10 mouse cellular contexts compared by ENCODE assay signal in genomic region chr8:44042572-44043355, GRCm38 (mm10).
"Had no signal": no experiment of that assay in that cellular context is flagged by ENCODE, and none has a peak within 500 bp of the region (broad histone marks: within the 10 kb centered on the region; RNA-seq: fewer than 3 reads in every experiment).

No protein-coding gene starts in this region.

- DNase-seq: kidney, postnatal 36 days; layer of hippocampus, adult 9-11 months; layer of hippocampus, postnatal 36 days; lung, embryonic 14.5 days; lung, postnatal 10 days; lung, postnatal 4 days; thymus, adult 2 months; thymus, postnatal 25 days had no signal

- ATAC-seq: liver, embryonic 12.5 days; midbrain, embryonic 15.5 days had no signal
